Mouse (Mus musculus): Measurements from ENCODE around the gene Epha4. TPM values are rescaled to one million over a fixed set of nuclear protein-coding genes. Genes with fewer than 3 reads are reported as not detected.

The Epha4 gene
- total RNA-seq, 2 experiments from 2014 or later = 0.31 TPM; not detected in 1

DNA sequence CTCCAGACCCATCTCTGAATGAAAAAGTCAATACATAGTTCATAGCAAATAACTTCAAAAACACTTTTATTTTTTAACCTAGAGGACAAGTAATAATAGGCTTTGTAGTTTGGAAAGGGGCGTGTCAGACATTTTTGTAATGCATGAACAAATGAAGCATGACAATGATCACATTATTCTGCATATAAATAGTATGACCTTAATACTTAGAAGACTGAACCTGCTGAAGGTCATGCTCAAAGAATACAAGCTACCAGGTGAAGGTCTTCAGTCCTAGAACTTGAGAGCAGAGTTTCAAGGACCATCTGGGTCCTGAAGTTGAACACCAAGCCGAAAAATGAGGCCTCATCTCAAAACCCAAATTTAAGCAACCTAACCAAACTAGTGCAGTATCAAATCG, 62.2 kb downstream of the Epha4 start:
- no peak for ATAC-seq (replicated peaks; ENCODE audit: poor library complexity, severe bottlenecking)

DNA sequence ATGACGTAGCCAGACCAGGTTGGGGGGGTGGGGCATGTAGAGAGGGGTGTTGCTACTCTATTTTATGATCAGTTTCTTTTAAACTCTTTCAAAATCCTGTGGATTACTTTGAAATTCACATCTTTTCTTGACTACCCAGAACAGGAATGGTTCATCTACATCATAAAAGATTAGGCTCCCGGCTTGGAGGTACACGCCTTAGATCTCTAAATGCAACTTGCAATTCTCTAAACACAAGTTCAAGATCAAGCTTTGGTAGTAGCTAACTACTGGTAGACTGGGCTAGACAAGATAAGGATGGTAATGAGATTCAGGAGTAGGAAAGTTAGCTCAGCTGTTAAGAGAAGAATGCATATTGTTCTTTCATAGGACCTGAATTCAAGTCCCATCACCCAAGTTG, 63.3 kb downstream of the Epha4 start:
- ATAC-seq (replicated peaks; ENCODE audit: poor library complexity, severe bottlenecking) = no peak

DNA sequence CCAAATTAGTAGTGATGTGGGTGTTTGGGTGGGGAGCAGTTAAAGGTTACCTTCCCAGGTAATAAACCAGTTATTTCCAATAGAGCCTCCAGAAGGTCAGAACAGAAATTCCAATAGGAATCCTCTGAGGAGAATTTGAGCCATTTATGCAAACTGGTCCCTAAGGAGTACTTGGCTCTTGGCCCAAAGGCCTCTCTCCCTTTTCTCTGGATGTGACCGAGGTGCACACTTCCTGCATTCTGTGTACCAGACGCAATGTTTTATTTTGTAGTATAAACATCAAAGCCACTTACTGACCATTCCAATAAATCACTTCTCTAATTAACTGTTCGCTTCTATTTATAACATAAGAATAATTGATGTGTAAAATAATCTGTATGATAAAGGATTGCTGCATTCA, 64.7 kb downstream of the Epha4 start:
- no peak for ATAC-seq (replicated peaks; ENCODE audit: poor library complexity, severe bottlenecking)

- ATAC-seq (replicated peaks; ENCODE audit: poor library complexity, severe bottlenecking) = no peak
Measured at GRCm38 (mm10) chr1:77447061-77447614, 67.8 kb downstream of the Epha4 start.

DNA sequence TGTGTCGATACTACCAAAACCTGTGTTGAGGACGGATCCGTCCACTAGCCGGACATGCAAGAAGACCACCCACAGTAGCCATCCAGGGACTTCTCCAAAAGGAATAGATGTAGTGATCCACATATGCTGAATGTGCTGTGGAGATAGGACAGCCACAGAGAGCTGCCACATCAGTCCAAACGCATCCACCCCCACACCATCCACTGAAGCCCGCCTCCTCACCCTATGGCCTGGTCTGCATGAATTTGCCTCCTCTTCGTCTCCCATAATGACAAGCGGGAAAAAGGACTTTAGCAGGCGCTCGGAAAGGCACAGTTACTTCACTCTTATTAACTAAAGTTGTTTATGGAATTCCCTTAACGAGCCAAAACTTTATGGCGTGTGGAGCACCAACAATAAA, 68.5 kb downstream of the Epha4 start:
- no peak for ATAC-seq (replicated peaks; ENCODE audit: poor library complexity, severe bottlenecking)

- ATAC-seq (replicated peaks; ENCODE audit: poor library complexity, severe bottlenecking) = no peak
Measured at GRCm38 (mm10) chr1:77444648-77445047, 70.2 kb downstream of the Epha4 start.

- peak; percentile 82 for ATAC-seq (replicated peaks; ENCODE audit: poor library complexity, severe bottlenecking)
Measured at GRCm38 (mm10) chr1:77441987-77442386, 72.9 kb downstream of the Epha4 start.

DNA sequence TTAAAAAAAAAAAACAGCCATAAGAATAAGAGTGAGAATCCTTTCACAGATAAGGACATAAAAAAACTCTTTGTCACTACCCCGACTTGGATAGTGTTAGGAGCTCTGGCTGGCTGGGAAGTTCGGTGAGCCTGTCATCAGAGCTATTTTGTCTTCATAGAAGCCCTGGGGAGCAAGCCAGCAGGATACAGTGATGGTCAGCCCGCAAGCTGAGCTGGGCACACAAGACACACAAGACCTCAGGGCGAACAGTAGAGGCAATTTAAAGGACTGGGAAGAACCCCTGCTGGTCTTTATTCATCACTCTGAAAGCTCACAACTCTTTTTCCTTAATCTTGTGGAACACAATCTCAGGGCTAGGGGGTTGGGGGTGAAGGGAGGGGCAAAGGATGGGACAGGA, 73.5 kb downstream of the Epha4 start:
- ATAC-seq (replicated peaks; ENCODE audit: poor library complexity, severe bottlenecking) = no peak

- no peak for ATAC-seq (replicated peaks; ENCODE audit: poor library complexity, severe bottlenecking)
Measured at GRCm38 (mm10) chr1:77440512-77440911, 74.4 kb downstream of the Epha4 start.

DNA sequence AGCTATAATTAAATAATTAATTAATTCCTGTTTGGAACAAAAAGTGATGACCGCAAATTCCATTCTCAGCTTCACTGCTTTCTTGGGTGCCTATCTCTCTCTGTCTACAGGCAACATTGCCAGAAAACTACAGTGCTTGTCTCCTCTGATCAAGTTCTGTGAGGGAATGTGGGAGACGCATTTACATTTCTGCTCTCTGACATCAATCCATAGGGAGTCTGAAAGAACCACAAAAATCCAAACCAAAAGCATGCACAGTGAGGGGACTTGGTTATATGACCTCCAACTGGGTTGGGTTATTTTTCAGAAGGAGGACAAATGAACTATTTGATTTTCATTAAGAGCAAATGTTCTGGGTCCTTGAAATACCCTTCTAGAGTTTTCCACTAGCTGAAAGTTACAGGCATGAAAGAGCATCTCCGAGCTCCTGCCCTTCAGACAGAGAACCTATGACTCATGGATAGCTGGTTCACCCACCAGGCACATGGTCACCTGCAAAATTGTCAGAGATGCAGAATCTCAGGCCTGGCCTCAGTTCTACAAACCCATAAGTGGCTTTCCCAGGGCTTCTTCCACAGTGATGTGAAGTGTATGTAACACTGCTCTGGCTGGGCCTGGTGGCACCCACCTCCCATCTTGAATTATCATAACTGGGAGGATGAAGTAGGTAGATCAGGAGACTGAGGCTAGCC, 75.4 kb downstream of the Epha4 start:
- no peak for ATAC-seq (replicated peaks; ENCODE audit: poor library complexity, severe bottlenecking)

GRCm38 (mm10) chr1:77438639-77439038, 76.2 kb downstream of the Epha4 start:
- ATAC-seq (replicated peaks; ENCODE audit: poor library complexity, severe bottlenecking) = peak; percentile 42

DNA sequence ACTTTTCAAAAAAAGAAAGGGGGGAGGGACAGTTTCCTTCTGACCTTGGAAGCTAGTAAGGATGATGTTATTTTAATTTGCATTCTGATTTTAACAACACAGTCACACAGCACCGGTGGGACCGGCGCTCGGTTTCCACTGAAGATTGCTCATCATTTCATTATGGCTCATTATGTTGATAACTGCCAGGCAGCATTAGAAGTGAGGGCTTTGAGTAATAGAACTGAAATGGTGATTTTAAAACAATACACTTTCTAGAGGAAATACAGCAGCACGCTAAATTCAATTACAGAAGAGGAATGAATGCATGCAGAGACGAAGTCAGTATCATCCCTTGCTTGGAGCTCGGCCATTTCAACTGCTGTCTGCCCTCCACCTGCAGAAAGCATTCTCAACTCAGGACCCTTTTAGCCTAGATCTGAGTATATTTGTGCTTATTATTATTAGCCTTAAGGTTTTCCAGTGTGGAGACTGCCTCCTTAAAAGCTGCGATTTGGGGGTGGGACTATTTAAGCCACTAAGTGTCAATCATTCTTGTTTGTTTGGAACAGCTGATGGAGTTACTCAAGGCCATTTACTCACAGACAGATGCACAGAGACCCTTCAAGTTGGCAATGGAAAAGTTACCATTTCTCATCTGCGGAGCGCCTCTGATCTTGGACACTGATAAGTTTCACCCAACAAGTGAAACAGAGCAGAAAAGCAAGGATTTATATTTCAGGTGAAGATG, 76.8 kb downstream of the Epha4 start:
- no peak for ATAC-seq (replicated peaks; ENCODE audit: poor library complexity, severe bottlenecking)

GRCm38 (mm10) chr1:77435045-77435444, 79.8 kb downstream of the Epha4 start:
- ATAC-seq (replicated peaks; ENCODE audit: poor library complexity, severe bottlenecking) = no peak

DNA sequence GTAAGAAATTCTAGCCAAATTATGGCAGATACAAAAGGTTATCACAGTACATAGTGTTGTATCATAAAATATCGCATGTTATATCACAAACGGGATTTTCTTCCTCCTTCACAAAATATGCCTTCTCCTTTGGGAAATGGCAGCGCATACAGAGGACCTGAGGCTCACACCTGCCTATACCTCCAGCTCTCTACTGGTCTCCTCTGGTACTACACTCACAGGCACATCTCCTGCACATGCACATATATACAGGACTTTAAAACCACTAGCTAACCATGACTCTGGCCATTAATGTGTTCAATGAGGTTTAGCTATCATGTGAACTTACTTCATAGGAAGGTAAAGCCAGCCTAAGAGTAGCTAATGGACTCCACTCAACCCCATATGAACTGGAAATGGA, 81.7 kb downstream of the Epha4 start:
- ATAC-seq (replicated peaks; ENCODE audit: poor library complexity, severe bottlenecking) = no peak

DNA sequence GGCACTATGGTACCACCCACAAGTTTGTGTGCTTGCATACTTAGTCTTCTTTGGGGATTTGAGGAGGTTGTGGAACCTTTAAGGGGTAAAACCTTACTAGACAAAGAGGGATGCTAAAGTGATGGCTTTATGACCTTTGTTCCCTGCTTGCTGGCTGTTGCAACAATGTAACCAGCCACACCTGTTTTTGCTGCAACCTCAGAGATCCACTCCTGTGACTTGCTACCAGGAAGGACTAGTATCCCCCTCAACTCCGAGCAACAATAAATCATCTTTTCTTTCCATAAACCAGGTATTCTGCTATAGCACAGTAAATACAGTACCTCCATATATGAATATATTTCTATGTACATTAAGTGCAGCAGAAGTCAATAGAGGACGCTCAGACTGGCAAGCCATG, 82.4 kb downstream of the Epha4 start:
- ATAC-seq (replicated peaks; ENCODE audit: poor library complexity, severe bottlenecking) = no peak

DNA sequence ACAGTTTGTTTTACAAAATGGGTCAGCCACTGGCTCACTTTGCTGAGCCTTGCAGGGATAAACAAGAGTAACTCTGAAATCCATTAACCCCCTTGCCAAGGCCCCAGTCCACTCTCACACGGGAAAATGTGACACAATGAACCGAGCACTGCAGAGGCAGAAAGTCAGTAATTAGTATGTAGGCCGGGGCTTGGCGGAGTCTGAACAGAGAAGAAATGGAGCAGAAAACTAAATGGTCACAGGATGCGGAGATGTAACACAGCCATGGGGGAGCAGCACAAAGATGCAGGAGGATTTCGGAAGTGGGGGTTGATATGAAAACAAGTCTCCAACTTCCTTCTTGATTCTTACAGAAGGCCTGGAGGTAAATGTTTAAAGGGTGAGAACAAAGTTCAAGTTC, 85.7 kb downstream of the Epha4 start:
- no peak for ATAC-seq (replicated peaks; ENCODE audit: poor library complexity, severe bottlenecking)

DNA sequence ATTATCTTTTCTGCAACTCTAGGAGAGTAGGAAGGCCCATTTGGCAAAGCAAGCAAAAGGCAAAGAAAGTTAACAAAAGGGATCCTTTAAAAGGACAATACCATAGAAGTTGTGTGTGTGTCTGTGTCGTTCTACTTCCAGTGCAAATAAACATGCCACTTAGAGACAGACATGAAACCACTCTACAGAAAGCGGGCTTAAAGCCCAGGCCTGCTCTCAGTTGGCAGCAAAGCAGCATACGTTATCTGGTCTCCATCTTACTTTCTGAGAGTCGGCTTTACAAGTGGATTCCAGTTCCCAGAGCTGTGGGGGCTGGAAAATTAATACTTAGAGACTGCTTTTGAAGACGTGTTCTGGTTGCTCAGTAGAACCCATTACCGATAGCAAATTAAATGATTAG, 87.9 kb downstream of the Epha4 start:
- no peak for ATAC-seq (replicated peaks; ENCODE audit: poor library complexity, severe bottlenecking)

- ATAC-seq (replicated peaks; ENCODE audit: poor library complexity, severe bottlenecking) = no peak
Measured at GRCm38 (mm10) chr1:77425171-77425570, 89.7 kb downstream of the Epha4 start.

- ATAC-seq (replicated peaks; ENCODE audit: poor library complexity, severe bottlenecking) = no peak
Measured at GRCm38 (mm10) chr1:77421081-77421480, 93.8 kb downstream of the Epha4 start.

- ATAC-seq (replicated peaks; ENCODE audit: poor library complexity, severe bottlenecking) = no peak
Measured at GRCm38 (mm10) chr1:77420348-77420747, 94.5 kb downstream of the Epha4 start.

GRCm38 (mm10) chr1:77416872-77417271, 98.0 kb downstream of the Epha4 start:
- ATAC-seq (replicated peaks; ENCODE audit: poor library complexity, severe bottlenecking) = no peak

Data from granulocyte monocyte progenitor cell, adult 5-6 weeks (primary cell).